Mouse (Mus musculus) Muller cell, postnatal 12 days (primary cell): ENCODE results near the gene Ccnk.

Experiments used
- DNase-seq: peaks from one replicate; pipeline ENCODE4 v3.0.0-alpha.2; 2015; ENCODE audit errors: inconsistent ontology term

The Ccnk gene

GRCm38 (mm10) chr12:108187541-108188091, 8.2 kb downstream of the Ccnk start:
- DNase-seq: no peak

- DNase-seq: no peak
These were observed 14.5 kb downstream of the Ccnk start for GRCm38 (mm10) chr12:108193878-108194277.

GRCm38 (mm10) chr12:108195761-108196160, 16.4 kb downstream of the Ccnk start:
- DNase-seq: no peak

- no peak for DNase-seq
These were observed 19.1 kb downstream of the Ccnk start for GRCm38 (mm10) chr12:108198447-108198846.

GRCm38 (mm10) chr12:108200094-108200493, 20.7 kb downstream of the Ccnk start:
- no peak for DNase-seq

GRCm38 (mm10) chr12:108203895-108204294, 24.5 kb downstream of the Ccnk start:
- no peak for DNase-seq

- DNase-seq: no peak
These were observed 25.6 kb downstream of the Ccnk start for GRCm38 (mm10) chr12:108204978-108205377.

GRCm38 (mm10) chr12:108206641-108207040, 27.3 kb downstream of the Ccnk start:
- peak; percentile 81 for DNase-seq

- DNase-seq: no peak
These were observed 28.8 kb downstream of the Ccnk start for GRCm38 (mm10) chr12:108208216-108208615.

GRCm38 (mm10) chr12:108208726-108209438, 29.5 kb downstream of the Ccnk start:
- peak; percentile 93 for DNase-seq

- no peak for DNase-seq
These were observed 31.2 kb downstream of the Ccnk start for GRCm38 (mm10) chr12:108210623-108211022.

GRCm38 (mm10) chr12:108212071-108212470, 32.7 kb downstream of the Ccnk start:
- DNase-seq: peak; percentile 48

- no peak for DNase-seq
These were observed 33.1 kb downstream of the Ccnk start for GRCm38 (mm10) chr12:108212476-108212875.

- DNase-seq: peak; percentile 90
These were observed 34.0 kb downstream of the Ccnk start for GRCm38 (mm10) chr12:108213090-108214041.

GRCm38 (mm10) chr12:108215090-108215489, 35.7 kb downstream of the Ccnk start:
- DNase-seq: no peak

GRCm38 (mm10) chr12:108216611-108217370, 37.4 kb downstream of the Ccnk start:
- DNase-seq: peak; percentile 56

- DNase-seq: peak; percentile 68
These were observed 38.2 kb downstream of the Ccnk start for GRCm38 (mm10) chr12:108217572-108217971.

- DNase-seq: peak; percentile 54
These were observed 39.8 kb downstream of the Ccnk start for GRCm38 (mm10) chr12:108219163-108219562.

- peak; percentile 53 for DNase-seq
These were observed 40.6 kb downstream of the Ccnk start for GRCm38 (mm10) chr12:108219825-108220616.

GRCm38 (mm10) chr12:108220621-108221020, 41.2 kb downstream of the Ccnk start:
- peak; percentile 55 for DNase-seq

GRCm38 (mm10) chr12:108221206-108221605, 41.8 kb downstream of the Ccnk start:
- DNase-seq: peak; percentile 80
